Mouse (Mus musculus) heart, adult 2 months (tissue): Measurements from ENCODE around the gene Mrpl4. TPM values are rescaled to one million over a fixed set of nuclear protein-coding genes. Genes with fewer than 3 reads are reported as not detected.

ENCODE experiments used
- DNase-seq, 2 experiments: peaks; one replicate each; pipeline ENCODE4 v3.0.0; 2021
- H3K27ac ChIP-seq: fragments of 200-600 bp; 2 replicates; pipeline ENCODE4 v1.8.1; 2022
- H3K27me3 ChIP-seq: fragments of 200-500 bp; 2 replicates; pipeline ENCODE4 v1.6.1; 2012; ENCODE audit warnings: mild to moderate bottlenecking, low read length, inconsistent platforms, mixed read lengths; ENCODE audit not compliant: control insufficient read depth, insufficient read depth
- H3K36me3 ChIP-seq: fragments of 200-500 bp; 2 replicates; pipeline ENCODE4 v1.6.1; 2012; ENCODE audit warnings: low read length, inconsistent platforms; ENCODE audit not compliant: control insufficient read depth, insufficient read depth
- H3K4me1 ChIP-seq: fragments of 200-500 bp; 2 replicates; pipeline ENCODE4 v1.6.1; 2011; ENCODE audit warnings: low read length; ENCODE audit not compliant: control insufficient read depth, insufficient read depth
- H3K4me3 ChIP-seq: fragments of 200-600 bp; 2 replicates; pipeline ENCODE4 v1.8.1; 2022
- H3K79me2 ChIP-seq: fragments of 200-500 bp; replicated peaks from 2 replicates; pipeline ENCODE4 v1.6.1; 2012; ENCODE audit warnings: mild to moderate bottlenecking, inconsistent platforms, low read length, moderate library complexity, mixed read lengths; ENCODE audit not compliant: control insufficient read depth, insufficient read depth
- H3K9ac ChIP-seq: fragments of 200-500 bp; 2 replicates; pipeline ENCODE4 v1.6.1; 2012; ENCODE audit warnings: low read depth, mild to moderate bottlenecking, control low read depth, inconsistent platforms, low read length, mixed read lengths
- CTCF ChIP-seq: fragments of 200-600 bp; IDR thresholded peaks from 2 replicates; pipeline ENCODE4 v1.8.1; 2022; ENCODE audit warnings: antibody characterized with exemption, mild to moderate bottlenecking, moderate library complexity
- EP300 ChIP-seq: fragments of 200-500 bp; IDR thresholded peaks from 2 replicates; pipeline ENCODE4 v1.6.1; 2011; ENCODE audit warnings: low read depth, low read length, control low read depth; ENCODE audit not compliant: insufficient read depth
- POLR2A ChIP-seq: fragments of 200-500 bp; IDR thresholded peaks from 2 replicates; pipeline ENCODE4 v1.6.1; 2011; ENCODE audit warnings: mild to moderate bottlenecking, low read depth, low read length, control low read depth; ENCODE audit not compliant: insufficient read depth
- WGBS: fragments of 180-500 bp; shearing (Covaris S2); methylation state at CpG from one replicate; pipeline ENCODE4 v1.1.7; 2018; 5-methylcytosine and 5-hydroxymethylcytosine counted together
- intact Hi-C: fragments of 180-260 bp; cut with DNase I; formaldehyde crosslinking; loops from one replicate; pipeline ENCODE4 v1.15.1; 2025
- polyA plus RNA-seq: library from polyadenylated mRNA; depleted of rRNA; stranded (reverse); fragments of >200 nt; gene quantifications from 2 replicates; pipeline ENCODE4 v1.2.3, GENCODE M21; 2012
- total RNA-seq, 2 experiments: library from RNA; stranded (reverse); gene quantifications; 2 replicates each; pipeline ENCODE4 v1.2.3; 2021

The Mrpl4 gene
- total and polyA plus RNA-seq, 3 experiments, result 124 to 226 (median 130) TPM

DNA sequence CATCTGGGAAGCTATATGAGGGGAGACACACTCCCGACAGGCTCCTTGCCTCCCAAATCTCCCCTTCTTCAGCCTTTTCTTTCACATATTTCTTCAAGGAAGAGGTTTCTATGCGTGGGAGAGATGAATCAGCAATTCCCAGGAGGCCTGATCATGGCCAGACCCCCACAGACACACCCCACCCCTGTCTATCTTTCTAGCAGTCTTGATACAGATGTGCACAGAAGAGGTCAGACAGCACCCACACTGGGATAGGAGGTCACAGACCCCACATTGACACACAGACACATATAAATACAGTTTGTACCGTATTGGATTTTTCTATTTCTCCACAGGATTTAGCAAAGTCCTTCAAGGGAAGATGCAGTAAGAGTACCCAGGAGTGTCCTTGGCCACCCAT is 36.5 kb upstream of the Mrpl4 start:
- Histone ChIP-seq H3K27me3 (no peaks in the 10 kb centered on the region), H3K9ac (no peak overlapping the region), H3K4me3 (no peak overlapping the region), H3K27ac (no peak overlapping the region), H3K36me3 (no peaks in the 10 kb centered on the region), H3K79me2 (no peaks in the 10 kb centered on the region; the same call in 1 of the 2 replicates), H3K4me1 (no peaks in the 10 kb centered on the region)
- intact Hi-C loops, result no loop called here
- WGBS, result 69% methylated on average over 3 of the region's 3 CpGs
- TF ChIP-seq POLR2A (no peak), CTCF (no peak), EP300 (no peak)
- no peak for DNase-seq

DNA sequence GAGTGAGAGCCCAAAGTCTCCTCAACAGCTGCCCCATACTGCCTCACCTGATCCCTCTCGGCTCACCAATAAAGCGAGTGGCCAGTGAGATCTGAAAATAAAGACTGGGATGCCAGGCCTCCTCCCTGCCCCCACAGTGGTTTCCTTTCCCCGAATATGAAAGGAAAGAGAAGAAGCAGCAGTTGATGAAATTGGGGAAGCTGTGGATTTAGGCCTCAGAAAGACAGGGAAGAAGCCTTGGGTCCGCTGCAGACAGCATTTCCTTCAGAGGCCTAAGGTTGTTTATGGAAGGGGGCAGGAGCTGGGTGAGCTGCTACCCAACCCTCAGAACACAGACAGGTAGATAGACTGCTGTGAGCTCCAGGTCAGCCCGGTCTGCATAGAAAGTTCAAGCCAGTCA is 35.8 kb upstream of the Mrpl4 start:
- TF ChIP-seq EP300 (no peak), POLR2A (no peak), CTCF (no peak)
- H3K4me1 ChIP-seq, result no peaks in the 10 kb centered on the region; the same call in 1 of the 2 replicates
- WGBS, result 73% methylated on average over 5 of the region's 5 CpGs
- H3K79me2 ChIP-seq, result no peaks in the 10 kb centered on the region; the same call in 1 of the 2 replicates
- no peak overlapping the region for H3K27ac ChIP-seq
- no peaks in the 10 kb centered on the region for H3K36me3 ChIP-seq
- intact Hi-C loops, result no loop called here
- H3K27me3 ChIP-seq, result no peaks in the 10 kb centered on the region
- H3K9ac ChIP-seq, result no peak overlapping the region
- DNase-seq, result no peak
- no peak overlapping the region for H3K4me3 ChIP-seq

DNA sequence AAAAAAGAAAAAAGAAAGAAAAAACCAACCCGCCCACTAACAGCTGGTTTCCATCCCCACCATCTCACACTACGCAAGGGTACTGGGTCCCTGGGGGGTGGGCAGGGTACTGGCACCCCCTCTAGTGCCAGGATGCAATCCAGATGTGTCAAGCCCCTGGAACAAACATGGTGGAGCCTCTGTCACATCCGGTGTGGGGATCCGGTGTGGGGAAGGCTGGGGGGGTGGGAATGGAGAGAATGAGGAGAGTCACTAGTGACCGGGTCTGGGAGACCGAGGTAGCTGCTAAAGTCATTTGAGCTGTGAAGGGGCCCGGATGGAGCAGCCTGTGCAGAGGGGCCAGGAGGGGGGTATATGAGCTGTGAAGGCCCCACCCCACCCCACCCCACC is 30.8 kb upstream of the Mrpl4 start:
- H3K27me3 ChIP-seq, result no peaks in the 10 kb centered on the region
- 69% methylated on average over 7 of the region's 7 CpGs for WGBS
- H3K4me3 ChIP-seq, result no peak overlapping the region
- intact Hi-C loops, result no loop called here
- H3K79me2 ChIP-seq, result no peaks in the 10 kb centered on the region; the same call in 1 of the 2 replicates
- peaks cover 4% of the 10 kb centered on the region for H3K4me1 ChIP-seq
- peak; percentile 60 to 66 for DNase-seq
- peak overlapping the region; percentile 78 for H3K27ac ChIP-seq
- H3K36me3 ChIP-seq, result no peaks in the 10 kb centered on the region
- TF ChIP-seq POLR2A (peak; percentile 22; the same call in 1 of the 2 replicates), EP300 (no peak)
- H3K9ac ChIP-seq, result no peak overlapping the region

DNA sequence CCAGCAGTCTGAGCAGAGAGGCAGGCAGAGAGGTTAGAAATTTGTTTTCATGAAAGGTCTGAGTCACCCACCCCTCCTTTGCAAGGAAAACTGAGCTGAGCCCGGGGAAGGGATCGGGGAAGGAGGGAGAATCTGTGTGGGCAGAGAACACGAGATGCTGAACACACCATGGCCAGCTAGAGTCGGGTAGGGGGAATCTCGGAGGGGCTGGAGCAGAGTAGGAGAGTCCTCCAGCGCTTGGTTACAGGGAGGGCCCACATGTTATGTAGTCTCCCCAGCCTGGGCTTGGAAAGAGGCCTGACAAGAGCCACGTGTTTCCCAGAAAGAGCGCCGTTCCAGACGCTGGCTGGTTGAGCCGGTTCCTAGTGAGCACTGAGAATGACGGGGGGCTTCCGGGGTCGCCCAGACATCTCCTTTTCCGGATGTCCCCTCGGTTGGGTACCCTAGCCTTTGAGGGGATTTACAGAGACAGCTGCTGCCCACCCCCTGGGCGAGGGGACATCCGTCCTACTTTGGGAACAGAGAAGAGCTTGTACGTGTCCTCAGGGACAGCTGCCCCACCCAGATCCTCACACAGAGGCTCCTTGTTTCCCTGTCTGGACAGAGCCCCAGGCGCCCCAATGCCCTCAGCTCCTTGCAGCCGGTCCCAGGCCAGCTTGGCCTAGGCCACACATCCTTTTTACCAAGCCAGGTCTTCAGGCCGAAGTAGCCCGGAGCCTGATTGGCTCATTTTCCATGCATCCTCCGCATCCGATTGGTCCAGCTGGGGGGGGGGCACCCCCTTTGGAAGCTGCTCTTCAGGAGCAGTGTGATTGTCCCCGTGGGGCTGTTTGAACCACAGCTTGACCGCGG is 30.2 kb upstream of the Mrpl4 start:
- intact Hi-C loops, result no loop called here
- peak; percentile 72 to 76 for DNase-seq
- no peak for TF ChIP-seq CTCF
- TF ChIP-seq POLR2A, result peak; percentile 42; the same call in 1 of the 2 replicates
- TF ChIP-seq EP300, result no peak
- Histone ChIP-seq H3K27ac (peak overlapping the region; percentile 78), H3K27me3 (no peaks in the 10 kb centered on the region), H3K4me3 (peak overlapping the region; percentile 28; the same call in 1 of the 2 replicates), H3K9ac (peak overlapping the region; percentile 33; the same call in 1 of the 2 replicates), H3K36me3 (no peaks in the 10 kb centered on the region), H3K4me1 (peaks cover 7% of the 10 kb centered on the region), H3K79me2 (no peaks in the 10 kb centered on the region; the same call in 1 of the 2 replicates)
- WGBS, result 41% methylated on average over 28 of the region's 28 CpGs

DNA sequence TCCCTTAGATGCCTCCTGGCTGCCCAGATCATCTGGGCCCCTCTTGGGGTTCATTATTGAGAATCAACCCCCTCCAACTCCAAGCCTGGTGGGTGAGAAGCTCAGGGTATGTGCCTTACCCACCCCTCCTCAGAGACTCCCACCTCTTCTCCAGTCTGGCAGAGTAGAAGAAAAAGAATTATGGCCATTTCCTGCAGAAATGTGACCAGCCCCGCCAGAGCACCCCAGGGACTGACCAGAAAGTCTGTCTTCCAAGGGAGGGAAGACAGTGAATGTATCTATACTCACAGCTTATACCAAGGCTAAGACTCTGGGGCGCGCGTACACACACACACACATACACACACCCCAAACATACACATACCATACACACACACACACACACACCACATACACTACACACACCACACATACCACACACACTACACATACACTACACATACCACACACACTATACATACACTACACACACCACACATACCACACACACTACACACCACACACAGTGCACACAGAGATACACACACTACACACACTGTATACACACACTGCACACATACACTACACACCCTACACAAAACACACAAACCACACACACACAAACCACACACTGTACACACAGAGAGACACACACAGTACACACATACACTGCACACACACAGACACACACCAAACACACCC is 29.4 kb upstream of the Mrpl4 start:
- TF ChIP-seq CTCF (no peak), POLR2A (no peak), EP300 (no peak)
- Histone ChIP-seq H3K27me3 (no peaks in the 10 kb centered on the region), H3K4me1 (peaks cover 7% of the 10 kb centered on the region), H3K79me2 (no peaks in the 10 kb centered on the region; the same call in 1 of the 2 replicates), H3K4me3 (no peak overlapping the region), H3K27ac (peak overlapping the region; percentile 78), H3K36me3 (no peaks in the 10 kb centered on the region), H3K9ac (peak overlapping the region; percentile 34)
- 72% methylated on average over 4 of the region's 4 CpGs for WGBS
- DNase-seq, result no peak
- intact Hi-C loops, result no loop called here
